Mouse (Mus musculus) ES-E14 (cell line): Measurements from ENCODE around the gene Adcy4. TPM values are rescaled to one million over a fixed set of nuclear protein-coding genes. Genes with fewer than 3 reads are reported as not detected.

Experiments used
- DNase-seq: peaks from one replicate; pipeline ENCODE4 v3.0.0-alpha.2; 2013; ENCODE audit warnings: low read depth, low spot score
- H3K27ac ChIP-seq: 2 replicates; pipeline ENCODE4 v1.5.1; 2012; ENCODE audit warnings: low read depth, mild to moderate bottlenecking, low read length, moderate library complexity, mixed read lengths; ENCODE audit not compliant: poor library complexity, insufficient read depth, severe bottlenecking
- H3K36me3 ChIP-seq: 2 replicates; pipeline ENCODE4 v1.6.1; 2012; ENCODE audit warnings: mild to moderate bottlenecking, low read length, moderate library complexity, mixed read lengths; ENCODE audit not compliant: control insufficient read depth, poor library complexity, insufficient read depth, severe bottlenecking
- H3K4me1 ChIP-seq, 2 experiments: fragments of 150-350 bp in 1 of 2; sonication (generic) in 1 of 2; 2 replicates each; pipeline ENCODE4 v1.6.1; 2012; ENCODE audit warnings: low read length in 2 of 2, mild to moderate bottlenecking in 1 of 2, mixed read lengths in 1 of 2; ENCODE audit not compliant: control insufficient read depth in 2 of 2, insufficient read depth in 2 of 2, poor library complexity in 1 of 2
- H3K4me3 ChIP-seq, 2 experiments: fragments of 150-350 bp in 1 of 2; sonication (generic) in 1 of 2; 2 replicates each; pipeline ENCODE4 v1.5.1; 2012; ENCODE audit warnings: low read length in 2 of 2, low read depth in 1 of 2, mild to moderate bottlenecking in 1 of 2, mixed read lengths in 1 of 2; ENCODE audit not compliant: insufficient read depth in 1 of 2, poor library complexity in 1 of 2, severe bottlenecking in 1 of 2
- H3K9ac ChIP-seq: 2 replicates; pipeline ENCODE4 v1.6.1; 2012; ENCODE audit warnings: low read depth, mild to moderate bottlenecking, low read length, mixed read lengths; ENCODE audit not compliant: poor library complexity, insufficient read depth, severe bottlenecking
- H3K9me3 ChIP-seq: fragments of 150-350 bp; sonication (generic); 2 replicates; pipeline ENCODE4 v1.6.1; 2012; ENCODE audit warnings: low read depth, mild to moderate bottlenecking, low read length; ENCODE audit not compliant: control insufficient read depth, insufficient read depth
- CHD2 ChIP-seq: IDR thresholded peaks from 2 replicates; pipeline ENCODE4 v1.6.1; 2014; ENCODE audit warnings: mild to moderate bottlenecking, low read depth, low read length, inconsistent platforms
- HCFC1 ChIP-seq: IDR thresholded peaks from 2 replicates; pipeline ENCODE4 v1.6.1; 2012; ENCODE audit warnings: low read length, inconsistent platforms, borderline replicate concordance; ENCODE audit not compliant: insufficient read depth
- MAFK ChIP-seq: IDR thresholded peaks from 2 replicates; pipeline ENCODE4 v1.6.1; 2014; ENCODE audit warnings: mild to moderate bottlenecking, low read depth, low read length, inconsistent platforms; ENCODE audit not compliant: insufficient read depth
- ZC3H11A ChIP-seq: IDR thresholded peaks from 2 replicates; pipeline ENCODE4 v1.6.1; 2012; ENCODE audit warnings: low read depth, mild to moderate bottlenecking, inconsistent platforms, low read length, borderline replicate concordance
- ZNF384 ChIP-seq: IDR thresholded peaks from 2 replicates; pipeline ENCODE4 v1.6.1; 2012; ENCODE audit warnings: low read depth, low read length, inconsistent platforms
- in situ Hi-C, 2 experiments: fragments of 600-800 bp; cut with MboI; formaldehyde crosslinking; loops; one replicate each; pipeline ENCODE4 v1.15.1; 2025; ENCODE audit warnings: low sequenced_read_pairs in 2 of 2, inconsistent platforms in 1 of 2; ENCODE audit not compliant: unreplicated experiment in 2 of 2
- total RNA-seq: library from RNA; depleted of rRNA; stranded (reverse); fragments of 300-350 nt; gene quantifications from 2 replicates; pipeline ENCODE4 v1.2.3, GENCODE M21; 2012

Gene Adcy4
- total RNA-seq, 1 experiment = 0.27 TPM

- Histone ChIP-seq H3K9ac (no peak overlapping the region), H3K27ac (no peak overlapping the region), H3K4me1 (peaks cover 0 to 2% of the 10 kb centered on the region in 2 experiments; a peak in 1 of 4 replicates), H3K4me3 (no peak overlapping the region), H3K36me3 (no peaks in the 10 kb centered on the region), H3K9me3 (peaks cover 4% of the 10 kb centered on the region; the same call in 1 of the 2 replicates)
- in situ Hi-C loops = no loop called here
- no peak for DNase-seq
- no peak for TF ChIP-seq MAFK
- no peak for TF ChIP-seq CHD2
- TF ChIP-seq ZC3H11A = no peak
- TF ChIP-seq ZNF384 = no peak
- no peak for TF ChIP-seq HCFC1
Observed at GRCm38 (mm10) chr14:55793461-55793860, 9.6 kb upstream of the Adcy4 start.

- in situ Hi-C loops = no loop called here
- Histone ChIP-seq H3K36me3 (no peaks in the 10 kb centered on the region; the same call in 1 of the 2 replicates), H3K9me3 (no peaks in the 10 kb centered on the region), H3K4me1 (peaks cover 0 to 7% of the 10 kb centered on the region in 2 experiments; a peak in 1 of 4 replicates), H3K4me3 (peak within 1 kb of the TSS; percentile 57 to 60), H3K27ac (no peak within 1 kb of the TSS), H3K9ac (peak within 1 kb of the TSS; percentile 45)
- DNase-seq = no peak
- TF ChIP-seq HCFC1 = no peak
- TF ChIP-seq CHD2 = no peak
- no peak for TF ChIP-seq ZNF384
- TF ChIP-seq ZC3H11A = no peak
- TF ChIP-seq MAFK = no peak
Observed at GRCm38 (mm10) chr14:55788256-55789050, 4.6 kb upstream of the Adcy4 start, which contains the start of gene Ripk3. Ripk3 (minus strand) TSS chr14:55788865.

- Histone ChIP-seq H3K36me3 (no peaks in the 10 kb centered on the region; the same call in 1 of the 2 replicates), H3K27ac (no peak overlapping the region), H3K9me3 (no peaks in the 10 kb centered on the region), H3K9ac (no peak overlapping the region), H3K4me3 (peak overlapping the region; percentile 57 to 60; a peak in 3 of 4 replicates), H3K4me1 (peaks cover 0 to 7% of the 10 kb centered on the region in 2 experiments; a peak in 1 of 4 replicates)
- in situ Hi-C loops = no loop called here
- TF ChIP-seq ZNF384 = no peak
- no peak for TF ChIP-seq MAFK
- no peak for TF ChIP-seq HCFC1
- no peak for TF ChIP-seq CHD2
- DNase-seq = no peak
Observed at GRCm38 (mm10) chr14:55787731-55788130, 3.8 kb upstream of the Adcy4 start.

- in situ Hi-C loops = no loop called here
- no peak for DNase-seq
- Histone ChIP-seq H3K4me3 (no peak overlapping the region), H3K36me3 (no peaks in the 10 kb centered on the region; the same call in 1 of the 2 replicates), H3K4me1 (peaks cover 0 to 10% of the 10 kb centered on the region in 2 experiments; a peak in 1 of 4 replicates), H3K27ac (no peak overlapping the region), H3K9ac (no peak overlapping the region), H3K9me3 (no peaks in the 10 kb centered on the region)
- TF ChIP-seq ZC3H11A (no peak), HCFC1 (no peak), ZNF384 (no peak), CHD2 (no peak), MAFK (no peak)
Observed at GRCm38 (mm10) chr14:55785195-55785594, 1.3 kb upstream of the Adcy4 start.
